Mouse (Mus musculus): ENCODE data around the gene Prpf6. TPM values are rescaled to one million over a fixed set of nuclear protein-coding genes. Genes with fewer than 3 reads are reported as not detected.

Gene Prpf6
- total RNA-seq, 2 experiments from 2014 or later: 31.1 to 36.5 TPM

DNA sequence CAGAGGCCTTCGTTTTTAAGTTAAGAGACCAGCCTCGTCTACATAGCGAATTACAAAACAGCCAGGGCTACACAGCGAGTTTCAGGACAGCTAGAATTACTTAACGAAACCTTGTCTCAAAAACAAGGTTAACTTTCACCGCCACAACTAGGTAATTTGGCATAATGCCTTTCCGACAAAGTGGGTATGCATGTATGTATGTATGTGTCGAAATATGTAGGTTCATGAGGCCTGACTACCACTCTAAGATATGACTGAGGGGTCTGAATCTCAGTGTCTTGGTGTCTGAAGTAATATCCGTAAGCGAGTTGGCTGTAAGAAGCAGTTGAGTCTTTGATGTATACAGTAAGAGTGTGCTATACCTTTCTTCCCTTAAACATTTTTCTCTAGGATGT lies 10.1 kb downstream of the Prpf6 start:
- H3K27ac ChIP-seq: peak overlapping the region; percentile 92
- intact Hi-C loops (cut with DNase I): no loop called here

DNA sequence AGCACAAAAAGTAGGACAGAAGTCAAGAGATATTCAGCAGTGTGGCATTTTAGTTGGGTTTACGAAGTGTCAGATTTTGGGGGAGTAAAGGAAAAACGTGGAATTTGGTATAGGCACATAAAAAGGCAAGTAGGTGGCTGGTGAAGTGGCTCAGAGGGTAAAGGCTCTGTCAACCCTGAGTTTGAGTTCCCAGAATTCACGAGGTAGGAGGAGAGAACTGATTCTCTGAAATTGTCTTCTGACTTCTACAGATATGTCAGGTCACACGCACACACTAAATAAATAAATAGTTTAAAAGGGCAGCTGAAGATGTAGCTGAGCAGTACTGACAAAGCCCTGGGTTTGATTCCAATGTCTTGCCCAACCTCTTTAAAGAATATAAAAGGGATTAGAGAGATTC lies 10.7 kb downstream of the Prpf6 start:
- Histone ChIP-seq H3K4me3 (peak overlapping the region; percentile 81), H3K27ac (no peak overlapping the region; the same call in 1 of the 2 replicates)
- intact Hi-C loops (cut with DNase I): no loop called here
- no peak for TF ChIP-seq CTCF (IDR thresholded peaks at IDR 0.05)
- DNase-seq: no peak

More for the DNA sequence above, 10.1 kb downstream of the Prpf6 start:
- no peak for DNase-seq
- no peak for TF ChIP-seq CTCF (IDR thresholded peaks at IDR 0.05)
- peak overlapping the region; percentile 81 for H3K4me3 ChIP-seq

DNA sequence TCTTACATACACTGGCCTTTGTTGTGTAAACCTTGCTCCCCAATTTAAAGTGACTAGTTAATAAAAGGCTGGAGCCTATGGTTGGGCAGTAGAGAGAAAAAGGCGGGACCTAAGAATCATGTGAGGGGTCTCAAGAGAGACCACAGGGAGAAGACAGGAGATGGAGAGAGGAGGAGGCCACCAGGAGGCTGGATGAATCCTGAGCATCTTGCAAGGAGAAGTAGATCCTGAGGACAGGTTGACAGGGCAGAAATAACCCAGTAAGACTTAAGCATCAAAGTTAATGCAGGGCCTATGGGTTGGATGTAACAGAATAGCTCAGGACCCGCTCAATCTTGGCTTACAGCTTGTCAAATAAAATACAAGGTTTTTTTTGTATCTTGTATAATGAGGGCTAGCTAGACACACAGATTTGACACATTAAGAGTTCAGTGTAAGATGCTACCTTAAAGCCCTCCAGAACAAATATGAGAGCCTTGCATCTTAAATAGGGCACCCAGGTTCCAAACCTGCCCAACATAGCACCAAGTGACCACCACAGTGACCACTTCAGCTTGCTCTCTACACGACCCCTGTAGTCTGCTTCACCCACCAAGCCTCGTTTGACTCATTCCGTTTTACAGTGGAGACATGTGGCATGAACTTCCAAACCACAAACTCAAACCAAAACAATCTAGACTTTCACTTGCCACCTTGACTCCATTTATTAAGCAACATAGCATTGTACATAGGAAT lies 27.3 kb downstream of the Prpf6 start:
- Histone ChIP-seq H3K4me3 (no peak overlapping the region), H3K27ac (no peak overlapping the region)
- TF ChIP-seq CTCF (IDR thresholded peaks at IDR 0.05): no peak
- no peak for DNase-seq
- intact Hi-C loops (cut with DNase I): no loop called here

DNA sequence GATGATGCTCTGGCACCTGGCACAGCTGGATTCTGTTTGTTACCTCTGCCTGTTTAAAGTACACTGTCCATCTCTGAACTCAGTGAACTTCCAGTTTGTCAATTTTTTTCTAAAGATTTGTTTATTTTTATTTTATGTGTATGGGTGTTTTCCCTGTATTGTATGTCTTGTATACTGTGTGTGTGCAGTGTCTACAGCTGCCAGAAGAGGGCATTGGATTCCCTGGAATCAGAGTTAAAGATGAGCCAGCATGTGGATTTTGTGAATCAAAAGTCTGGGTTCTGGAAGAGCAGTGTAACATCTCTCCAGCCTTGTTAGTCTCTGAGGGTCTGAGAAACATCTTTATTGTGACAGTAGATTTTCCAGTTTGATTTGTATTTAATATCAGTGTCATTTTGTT lies 31.7 kb downstream of the Prpf6 start:
- no peak for DNase-seq
- H3K27ac ChIP-seq: no peak overlapping the region
- intact Hi-C loops (cut with DNase I): no loop called here
- peak; percentile 58 for TF ChIP-seq CTCF (IDR thresholded peaks at IDR 0.05)
- no peak overlapping the region for H3K4me3 ChIP-seq

DNA sequence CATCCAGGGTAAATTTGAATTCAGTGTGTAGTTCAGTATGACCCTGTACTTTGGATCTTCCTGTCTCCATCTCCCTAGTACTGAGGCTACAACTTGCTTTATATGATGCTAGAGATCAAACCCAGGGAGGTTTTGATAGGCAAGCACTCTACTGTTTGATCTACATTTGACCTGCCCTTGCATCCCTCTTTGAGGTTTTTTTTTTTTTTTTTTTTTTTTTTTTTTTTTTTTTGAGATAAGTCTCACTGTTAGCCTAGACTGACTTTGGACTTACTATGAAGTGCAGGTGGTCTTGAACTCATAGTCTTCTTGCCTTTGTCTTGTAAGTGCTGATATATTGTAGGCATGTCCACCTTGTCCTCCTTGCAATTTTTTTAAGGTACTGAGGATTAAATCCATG lies 36.8 kb downstream of the Prpf6 start:
- no peak for DNase-seq
- intact Hi-C loops (cut with DNase I): no loop called here
- Histone ChIP-seq H3K4me3 (no peak overlapping the region), H3K27ac (no peak overlapping the region)
- no peak for TF ChIP-seq CTCF (IDR thresholded peaks at IDR 0.05)

DNA sequence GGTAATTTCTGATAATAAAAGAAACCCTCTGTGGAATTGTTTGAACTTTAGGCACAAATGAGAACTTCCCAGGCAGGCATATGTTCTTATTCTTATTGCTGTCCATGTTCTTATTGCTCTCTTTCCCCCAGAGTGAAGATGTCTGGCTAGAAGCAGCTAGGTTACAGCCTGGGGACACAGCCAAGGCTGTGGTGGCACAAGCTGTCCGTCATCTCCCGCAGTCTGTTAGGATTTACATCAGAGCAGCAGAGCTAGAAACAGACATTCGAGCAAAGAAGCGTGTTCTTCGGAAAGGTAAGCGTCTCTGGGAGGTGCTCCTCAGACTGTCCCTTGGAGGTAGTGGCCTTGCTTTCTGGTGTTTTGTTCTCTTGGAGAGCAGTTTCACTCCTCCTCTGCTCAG lies 41.0 kb downstream of the Prpf6 start:
- TF ChIP-seq CTCF (IDR thresholded peaks at IDR 0.05): no peak
- Histone ChIP-seq H3K4me3 (no peak overlapping the region), H3K27ac (no peak overlapping the region)
- DNase-seq: no peak
- intact Hi-C loops (cut with DNase I): no loop called here

DNA sequence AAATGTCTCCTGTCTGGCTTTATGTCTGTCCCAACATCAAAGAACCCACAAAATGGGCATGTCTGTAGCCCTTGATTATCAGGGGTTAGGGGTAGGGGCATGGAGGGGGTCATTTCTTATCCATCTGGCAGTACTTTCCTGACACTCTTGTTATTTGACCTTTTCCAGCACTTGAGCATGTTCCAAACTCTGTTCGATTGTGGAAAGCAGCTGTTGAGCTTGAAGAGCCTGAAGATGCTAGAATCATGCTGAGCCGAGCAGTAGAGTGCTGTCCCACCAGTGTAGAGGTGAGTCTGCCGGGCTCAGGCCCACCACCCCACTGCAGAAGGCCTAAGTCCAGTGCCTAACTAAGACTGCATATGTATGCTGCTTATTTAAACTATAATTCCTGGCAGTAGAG lies 44.2 kb downstream of the Prpf6 start:
- TF ChIP-seq CTCF (IDR thresholded peaks at IDR 0.05): no peak
- Histone ChIP-seq H3K27ac (no peak overlapping the region), H3K4me3 (no peak overlapping the region)
- DNase-seq: no peak
- intact Hi-C loops (cut with DNase I): no loop called here

DNA sequence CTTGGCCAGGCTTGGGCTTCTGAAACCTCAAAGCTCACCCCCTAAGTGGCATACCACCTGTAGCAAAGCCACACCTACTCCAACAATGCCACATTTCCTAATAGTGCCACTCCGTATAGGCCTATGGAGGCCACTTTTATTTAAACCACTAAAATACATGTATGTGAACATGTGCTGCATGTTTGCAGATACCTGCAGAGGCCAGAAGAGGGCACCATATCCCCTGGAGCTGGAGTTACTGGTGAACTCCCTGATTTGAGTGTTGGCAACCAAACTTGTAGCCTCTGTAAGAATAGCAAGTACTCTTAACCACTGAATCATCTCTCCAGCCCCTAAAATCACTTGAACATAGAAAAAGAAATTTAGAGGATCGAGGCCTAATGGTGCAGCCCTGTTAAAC lies 52.7 kb downstream of the Prpf6 start:
- peak; percentile 77 for TF ChIP-seq CTCF (IDR thresholded peaks at IDR 0.05)
- Histone ChIP-seq H3K27ac (no peak overlapping the region), H3K4me3 (no peak overlapping the region)
- peak; percentile 35 for DNase-seq
- intact Hi-C loops (cut with DNase I): no loop called here

DNA sequence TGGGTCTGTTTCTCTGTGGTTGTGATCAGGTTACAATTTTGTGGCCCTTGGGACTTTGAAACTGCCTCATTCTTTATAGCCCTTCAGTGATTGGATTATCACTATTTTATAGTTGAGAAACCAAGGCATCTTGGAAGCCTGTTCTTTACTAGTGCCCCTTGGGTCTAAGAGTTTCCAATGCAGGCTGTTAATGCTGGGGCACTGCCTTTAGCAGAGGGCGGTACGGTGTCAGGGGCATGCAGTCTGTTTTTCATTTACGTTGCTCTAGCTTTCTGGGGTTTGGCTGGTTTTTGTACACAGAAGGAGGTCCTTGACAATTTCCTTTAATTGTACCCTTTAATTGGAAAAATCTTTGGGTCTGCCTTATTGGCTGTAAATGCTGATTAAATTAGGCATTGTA lies 54.0 kb downstream of the Prpf6 start:
- H3K27ac ChIP-seq: no peak overlapping the region
- TF ChIP-seq CTCF (IDR thresholded peaks at IDR 0.05): no peak
- no peak for DNase-seq
- intact Hi-C loops (cut with DNase I): no loop called here
- H3K4me3 ChIP-seq: no peak overlapping the region

DNA sequence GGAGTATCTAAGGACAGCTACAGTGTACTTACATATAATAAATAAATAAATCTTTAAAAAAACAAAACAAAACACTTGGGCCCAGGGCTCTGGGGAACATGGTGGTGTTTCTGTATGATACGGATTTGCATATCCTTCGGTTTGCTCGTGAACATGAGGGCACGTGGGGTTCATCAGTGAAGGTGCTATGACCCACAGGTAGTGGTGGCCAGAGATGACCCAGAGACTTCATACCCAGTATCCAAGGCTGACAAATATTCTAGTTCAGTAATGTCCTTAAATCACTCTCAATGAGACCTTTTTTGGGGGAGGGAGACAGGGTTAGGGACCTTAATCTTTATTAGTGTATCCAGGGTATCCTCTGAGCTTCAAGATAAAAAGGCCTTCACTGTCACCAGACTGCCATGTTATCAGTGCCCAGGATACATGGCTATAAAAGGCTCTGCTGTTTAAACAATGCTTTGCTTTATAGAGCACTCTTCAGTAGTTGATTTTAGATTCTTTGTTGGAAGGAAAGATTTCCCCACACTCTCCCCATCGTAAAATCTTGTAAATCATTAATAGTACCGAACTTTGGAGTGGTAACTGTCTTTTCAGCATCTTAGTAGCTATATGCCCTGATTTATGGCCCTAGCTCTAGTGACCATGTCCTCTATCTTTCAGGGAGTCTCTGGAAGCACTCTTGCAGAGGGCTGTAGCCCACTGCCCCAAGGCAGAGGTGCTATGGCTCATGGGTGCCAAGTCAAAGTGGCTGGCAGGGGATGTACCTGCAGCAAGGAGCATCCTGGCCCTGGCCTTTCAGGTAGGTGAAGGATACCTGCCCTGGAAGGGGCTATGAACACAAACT lies 55.2 kb downstream of the Prpf6 start:
- H3K4me3 ChIP-seq: no peak overlapping the region
- no peak for DNase-seq
- intact Hi-C loops (cut with DNase I): no loop called here
- H3K27ac ChIP-seq: no peak overlapping the region
- no peak for TF ChIP-seq CTCF (IDR thresholded peaks at IDR 0.05)

DNA sequence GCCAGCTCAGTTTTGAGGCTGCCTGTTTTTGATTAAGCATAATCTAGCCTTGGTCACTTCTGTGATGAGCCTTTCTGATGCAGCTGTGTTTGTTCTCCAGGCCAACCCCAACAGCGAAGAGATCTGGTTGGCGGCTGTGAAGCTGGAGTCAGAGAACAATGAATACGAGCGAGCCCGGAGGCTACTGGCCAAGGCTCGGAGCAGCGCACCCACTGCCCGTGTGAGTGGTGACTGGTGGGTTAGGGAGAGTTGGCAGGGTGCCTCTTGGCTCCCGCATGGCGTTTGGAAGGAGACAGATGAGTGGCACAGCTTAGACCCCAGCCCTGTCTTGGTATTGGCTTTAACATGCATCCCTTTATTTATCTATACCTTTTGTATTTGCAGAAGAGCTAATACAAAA lies 57.3 kb downstream of the Prpf6 start:
- intact Hi-C loops (cut with DNase I): no loop called here
- no peak overlapping the region for H3K4me3 ChIP-seq
- TF ChIP-seq CTCF (IDR thresholded peaks at IDR 0.05): no peak
- no peak overlapping the region for H3K27ac ChIP-seq
- DNase-seq: no peak

DNA sequence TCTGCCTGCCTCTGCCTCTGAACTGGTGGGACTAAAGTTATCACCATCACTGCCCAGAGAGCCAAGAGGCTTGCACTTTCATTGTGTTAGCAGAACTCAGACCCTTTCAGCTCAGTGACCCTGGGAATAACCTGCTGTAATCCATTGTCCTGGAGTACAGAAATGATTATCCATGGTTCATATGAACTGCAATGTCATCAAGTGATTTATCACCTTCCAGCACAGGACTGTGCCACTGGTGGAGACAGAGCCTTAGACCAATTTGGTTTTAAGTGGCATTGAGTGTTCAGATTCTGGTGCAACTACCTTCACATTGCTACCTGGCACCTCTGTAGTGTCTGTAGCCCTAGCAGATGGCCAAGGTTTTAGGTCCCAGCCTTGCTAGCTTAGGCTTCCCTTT lies 61.4 kb downstream of the Prpf6 start:
- H3K27ac ChIP-seq: no peak overlapping the region
- H3K4me3 ChIP-seq: no peak overlapping the region
- no peak for DNase-seq
- intact Hi-C loops (cut with DNase I): no loop called here
- no peak for TF ChIP-seq CTCF (IDR thresholded peaks at IDR 0.05)

DNA sequence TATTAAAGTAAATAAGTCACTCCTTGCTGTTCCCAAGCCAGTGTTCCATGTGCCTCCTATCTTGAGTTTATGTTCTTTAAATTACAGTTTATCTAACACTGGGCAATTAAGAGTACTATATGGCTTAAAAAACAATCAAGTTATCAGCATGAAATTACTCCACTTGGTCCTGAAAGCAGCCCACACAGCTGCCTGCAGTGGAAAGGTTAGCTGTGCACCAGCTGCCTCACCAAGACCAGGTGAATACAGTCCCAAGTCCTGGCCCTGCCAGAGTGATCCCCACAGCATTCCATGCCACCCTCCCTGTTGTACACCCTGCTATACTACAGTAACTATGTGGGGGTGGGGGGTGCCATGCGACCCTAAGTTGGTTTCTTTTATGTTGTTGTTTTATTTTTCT lies 61.9 kb downstream of the Prpf6 start:
- DNase-seq: no peak
- intact Hi-C loops (cut with DNase I): no loop called here

More for the DNA sequence above, 61.9 kb downstream of the Prpf6 start:
- TF ChIP-seq CTCF (IDR thresholded peaks at IDR 0.05): no peak
- Histone ChIP-seq H3K27ac (no peak overlapping the region), H3K4me3 (no peak overlapping the region)

Data from gastrocnemius, adult 2 months (tissue).